Mouse (Mus musculus) kidney, adult 2 months (tissue): ENCODE results near the gene Yif1a. TPM values are rescaled to one million over a fixed set of nuclear protein-coding genes. Genes with fewer than 3 reads are reported as not detected.

Experiments
- DNase-seq: peaks from one replicate; pipeline ENCODE4 v3.0.0; 2021
- H3K27ac ChIP-seq: fragments of 200-500 bp; 2 replicates; pipeline ENCODE4 v1.5.1; 2012; ENCODE audit warnings: low read depth, low read length, control low read depth, inconsistent platforms; ENCODE audit not compliant: insufficient read depth
- H3K27me3 ChIP-seq: fragments of 200-500 bp; replicated peaks from 2 replicates; pipeline ENCODE4 v1.6.1; 2012; ENCODE audit warnings: mild to moderate bottlenecking, moderate library complexity, low read length, inconsistent platforms; ENCODE audit not compliant: control insufficient read depth, insufficient read depth
- H3K36me3 ChIP-seq: fragments of 200-500 bp; 2 replicates; pipeline ENCODE4 v1.6.1; 2012; ENCODE audit warnings: mild to moderate bottlenecking, moderate library complexity, low read length, inconsistent platforms; ENCODE audit not compliant: control insufficient read depth, insufficient read depth
- H3K4me1 ChIP-seq: fragments of 200-500 bp; 2 replicates; pipeline ENCODE4 v1.6.1; 2011; ENCODE audit warnings: low read length; ENCODE audit not compliant: control insufficient read depth, insufficient read depth
- H3K4me3 ChIP-seq: fragments of 200-500 bp; 2 replicates; pipeline ENCODE4 v1.5.1; 2011; ENCODE audit warnings: mild to moderate bottlenecking, low read depth, low read length, control low read depth; ENCODE audit not compliant: insufficient read depth
- CTCF ChIP-seq: fragments of 200-500 bp; conservative IDR thresholded peaks from 2 replicates; pipeline ENCODE4 v1.5.1; 2011; ENCODE audit warnings: low read depth, mild to moderate bottlenecking, control low read depth, low read length, moderate library complexity, mixed read lengths; ENCODE audit not compliant: insufficient read depth, insufficient read length
- POLR2A ChIP-seq: fragments of 200-500 bp; IDR thresholded peaks from one replicate; pipeline ENCODE4 v1.6.1; 2011; ENCODE audit warnings: low read depth, low read length, control low read depth
- WGBS: fragments of 180-500 bp; shearing (Covaris S2); methylation state at CpG from one replicate; pipeline ENCODE4 v1.1.7; 2018; 5-methylcytosine and 5-hydroxymethylcytosine counted together
- polyA plus RNA-seq: library from polyadenylated mRNA; depleted of rRNA; stranded (reverse); fragments of >200 nt; gene quantifications from 2 replicates; pipeline ENCODE4 v1.2.3, GENCODE M21; 2012

Yif1a gene
- polyA plus RNA-seq, 1 experiment, result 258 TPM

- Histone ChIP-seq H3K27me3 (no peaks in the 10 kb centered on the region), H3K4me3 (no peak overlapping the region), H3K4me1 (peaks cover 17% of the 10 kb centered on the region; the same call in 1 of the 2 replicates), H3K27ac (peak overlapping the region; percentile 57), H3K36me3 (no peaks in the 10 kb centered on the region)
- peak; percentile 84 for DNase-seq
- 23% methylated on average over 4 of the region's 4 CpGs for WGBS
- no peak for TF ChIP-seq POLR2A
- TF ChIP-seq CTCF, result no peak
These were observed 20.4 kb downstream of the Yif1a start for GRCm38 (mm10) chr19:5108702-5109101.

- Histone ChIP-seq H3K4me3 (no peak overlapping the region), H3K4me1 (peaks cover 17% of the 10 kb centered on the region; the same call in 1 of the 2 replicates), H3K36me3 (no peaks in the 10 kb centered on the region), H3K27me3 (no peaks in the 10 kb centered on the region), H3K27ac (peak overlapping the region; percentile 57; the same call in 1 of the 2 replicates)
- WGBS, result 71% methylated on average over 19 of the region's 19 CpGs
- DNase-seq, result no peak
- TF ChIP-seq POLR2A, result no peak
- TF ChIP-seq CTCF, result 0 out of 2 replicates have a peak, but pooled peaks have one; percentile 27
These were observed 21.5 kb downstream of the Yif1a start for GRCm38 (mm10) chr19:5109659-5110453.

- no peak overlapping the region for H3K27ac ChIP-seq
- no peak overlapping the region for H3K4me3 ChIP-seq
- no peak for DNase-seq
- no peaks in the 10 kb centered on the region for H3K36me3 ChIP-seq
- H3K4me1 ChIP-seq, result no peaks in the 10 kb centered on the region
- TF ChIP-seq POLR2A, result no peak
- TF ChIP-seq CTCF, result no peak
- WGBS, result 95% methylated on average over 7 of the region's 7 CpGs
- no peaks in the 10 kb centered on the region for H3K27me3 ChIP-seq
These were observed 25.4 kb downstream of the Yif1a start for GRCm38 (mm10) chr19:5113783-5114182.

GRCm38 (mm10) chr19:5117494-5118383, 29.4 kb downstream of the Yif1a start:
- 3% methylated on average over 81 of the region's 83 CpGs for WGBS
- no peaks in the 10 kb centered on the region for H3K36me3 ChIP-seq
- H3K4me1 ChIP-seq, result no peaks in the 10 kb centered on the region
- peak overlapping the region; percentile 69 for H3K27ac ChIP-seq
- TF ChIP-seq POLR2A, result no peak
- peak; percentile 80 for TF ChIP-seq CTCF
- H3K4me3 ChIP-seq, result peak overlapping the region; percentile 71
- DNase-seq, result peak; percentile 91
- H3K27me3 ChIP-seq, result no peaks in the 10 kb centered on the region

- no peak for TF ChIP-seq CTCF
- no peak for TF ChIP-seq POLR2A
- peak within 1 kb of the TSS; percentile 71 for H3K4me3 ChIP-seq
- H3K4me1 ChIP-seq, result no peaks in the 10 kb centered on the region
- H3K36me3 ChIP-seq, result no peaks in the 10 kb centered on the region
- H3K27ac ChIP-seq, result peak within 1 kb of the TSS; percentile 69
- 2% methylated on average over 18 of the region's 18 CpGs for WGBS
- no peaks in the 10 kb centered on the region for H3K27me3 ChIP-seq
- DNase-seq, result no peak
These were observed 30.0 kb downstream of the Yif1a start, which contains the start of gene Klc2 for GRCm38 (mm10) chr19:5118384-5118698. Klc2 (minus strand) TSS chr19:5118560.

- no peak for DNase-seq
- 83% methylated on average over 10 of the region's 10 CpGs for WGBS
- TF ChIP-seq POLR2A (no peak), CTCF (no peak)
These were observed 34.2 kb downstream of the Yif1a start for GRCm38 (mm10) chr19:5122492-5122891.

GRCm38 (mm10) chr19:5123241-5123640, 34.9 kb downstream of the Yif1a start:
- Histone ChIP-seq H3K4me1 (no peaks in the 10 kb centered on the region), H3K4me3 (no peak overlapping the region), H3K27ac (no peak overlapping the region), H3K36me3 (no peaks in the 10 kb centered on the region), H3K27me3 (no peaks in the 10 kb centered on the region)
- no peak for TF ChIP-seq CTCF
- 84% methylated on average over 3 of the region's 3 CpGs for WGBS
- DNase-seq, result no peak

More at GRCm38 (mm10) chr19:5122492-5122891, 34.2 kb downstream of the Yif1a start:
- no peaks in the 10 kb centered on the region for H3K4me1 ChIP-seq
- no peak overlapping the region for H3K4me3 ChIP-seq
- H3K27me3 ChIP-seq, result no peaks in the 10 kb centered on the region
- no peak overlapping the region for H3K27ac ChIP-seq
- no peaks in the 10 kb centered on the region for H3K36me3 ChIP-seq
